Mouse (Mus musculus) cerebellum, postnatal 36 days (tissue): ENCODE results near the gene Vipr1.

Experiments used
- DNase-seq, 2 experiments: peaks; one replicate each; pipeline ENCODE4 v3.0.0; 2021 to 2022; ENCODE audit warnings: mixed read lengths in 2 of 2

The Vipr1 gene

GRCm38 (mm10) chr9:121635835-121636576 lies 6.5 kb upstream of the Vipr1 start:
- DNase-seq, result no peak

GRCm38 (mm10) chr9:121639790-121640189 lies 2.7 kb upstream of the Vipr1 start:
- DNase-seq, result peak; percentile 54 to 65

- DNase-seq, result peak in 1 of 2 experiments; percentile 22
Observed at GRCm38 (mm10) chr9:121641235-121641915, 1.1 kb upstream of the Vipr1 start.

GRCm38 (mm10) chr9:121642001-121642400 lies 515 bp upstream of the Vipr1 start, which contains the start of gene Lyzl4:
Gene Lyzl4 (minus strand): TSS chr9:121642096.
- DNase-seq, result peak; percentile 80 to 88

GRCm38 (mm10) chr9:121644855-121645254 lies 2.3 kb downstream of the Vipr1 start:
- DNase-seq, result no peak

- DNase-seq, result no peak
Observed at GRCm38 (mm10) chr9:121647026-121647425, 4.5 kb downstream of the Vipr1 start.

- DNase-seq, result no peak
Observed at GRCm38 (mm10) chr9:121653668-121654067, 11.2 kb downstream of the Vipr1 start.

GRCm38 (mm10) chr9:121656322-121656721 lies 13.8 kb downstream of the Vipr1 start:
- DNase-seq, result no peak

- DNase-seq, result no peak
Observed at GRCm38 (mm10) chr9:121657143-121657542, 14.6 kb downstream of the Vipr1 start.

- no peak for DNase-seq
Observed at GRCm38 (mm10) chr9:121658248-121658647, 15.7 kb downstream of the Vipr1 start.

- no peak for DNase-seq
Observed at GRCm38 (mm10) chr9:121659791-121660190, 17.3 kb downstream of the Vipr1 start.

- no peak for DNase-seq
Observed at GRCm38 (mm10) chr9:121663467-121663866, 21.0 kb downstream of the Vipr1 start.

- no peak for DNase-seq
Observed at GRCm38 (mm10) chr9:121664104-121664503, 21.6 kb downstream of the Vipr1 start.

- DNase-seq, result no peak
Observed at GRCm38 (mm10) chr9:121666957-121667630, 24.6 kb downstream of the Vipr1 start.

GRCm38 (mm10) chr9:121667822-121668221 lies 25.3 kb downstream of the Vipr1 start:
- no peak for DNase-seq

- DNase-seq, result peak in 1 of 2 experiments; percentile 21
Observed at GRCm38 (mm10) chr9:121669348-121669791, 26.9 kb downstream of the Vipr1 start.

GRCm38 (mm10) chr9:121671300-121671699 lies 28.8 kb downstream of the Vipr1 start:
- peak; percentile 52 to 67 for DNase-seq

- no peak for DNase-seq
Observed at GRCm38 (mm10) chr9:121672311-121672710, 29.8 kb downstream of the Vipr1 start.

GRCm38 (mm10) chr9:121673716-121674115 lies 31.2 kb downstream of the Vipr1 start:
- DNase-seq, result no peak

GRCm38 (mm10) chr9:121675011-121675410 lies 32.5 kb downstream of the Vipr1 start:
- DNase-seq, result no peak

GRCm38 (mm10) chr9:121675556-121675955 lies 33.0 kb downstream of the Vipr1 start:
- no peak for DNase-seq

- no peak for DNase-seq
Observed at GRCm38 (mm10) chr9:121677069-121677468, 34.6 kb downstream of the Vipr1 start.

- no peak for DNase-seq
Observed at GRCm38 (mm10) chr9:121677476-121677875, 35.0 kb downstream of the Vipr1 start.
